Mouse (Mus musculus): ENCODE results near the gene Lrp4.
"Not testable (repeated sequence)": the region's sequence is repeated elsewhere in the genome, so short reads cannot be mapped to it uniquely, and the experiment has no call there.

The Lrp4 gene

GRCm38 (mm10) chr2:91484698-91485097, 27.4 kb downstream of the Lrp4 start:
- DNase-seq (ENCODE audit: low spot score in 2 of 2), result no peak

- DNase-seq (ENCODE audit: low spot score in 2 of 2), result no peak
Measured at GRCm38 (mm10) chr2:91485256-91485655, 27.9 kb downstream of the Lrp4 start.

GRCm38 (mm10) chr2:91487295-91487694, 30.0 kb downstream of the Lrp4 start:
- not testable (repeated sequence) for DNase-seq (ENCODE audit: low spot score in 2 of 2)

GRCm38 (mm10) chr2:91492071-91492635, 34.8 kb downstream of the Lrp4 start:
- no peak for DNase-seq (ENCODE audit: low spot score in 2 of 2)

- DNase-seq (ENCODE audit: low spot score in 2 of 2), result no peak
Measured at GRCm38 (mm10) chr2:91493981-91494380, 36.7 kb downstream of the Lrp4 start.

- no peak for DNase-seq (ENCODE audit: low spot score in 2 of 2)
Measured at GRCm38 (mm10) chr2:91498093-91498719, 40.9 kb downstream of the Lrp4 start.

GRCm38 (mm10) chr2:91508076-91508475, 50.8 kb downstream of the Lrp4 start:
- no peak for DNase-seq (ENCODE audit: low spot score in 2 of 2)

GRCm38 (mm10) chr2:91517186-91517585, 59.9 kb downstream of the Lrp4 start:
- DNase-seq (ENCODE audit: low spot score in 2 of 2), result no peak

- DNase-seq (ENCODE audit: low spot score in 2 of 2), result peak; percentile 84 to 89
Measured at GRCm38 (mm10) chr2:91526294-91527146, 69.2 kb downstream of the Lrp4 start, which contains the start of gene Ckap5. TSS of gene Ckap5 (plus strand) at chr2:91526762.

GRCm38 (mm10) chr2:91527147-91527486, 69.8 kb downstream of the Lrp4 start:
- no peak for DNase-seq (ENCODE audit: low spot score in 2 of 2)

GRCm38 (mm10) chr2:91537588-91538205, 80.4 kb downstream of the Lrp4 start:
- peak; percentile 76 to 81 for DNase-seq (ENCODE audit: low spot score in 2 of 2)
